Mouse (Mus musculus): ENCODE measurements around the gene C1ql4.

C1ql4 gene

GRCm38 (mm10) chr15:99087253-99088075 is at the start of gene C1ql4:
Gene C1ql4 (minus strand): TSS chr15:99087817.
- DNase-seq = peak in 1 of 2 experiments; percentile 55

- DNase-seq = no peak
Measured at GRCm38 (mm10) chr15:99129956-99130910, 42.6 kb upstream of the C1ql4 start.

- DNase-seq = no peak
Measured at GRCm38 (mm10) chr15:99129441-99129840, 41.8 kb upstream of the C1ql4 start.

GRCm38 (mm10) chr15:99127851-99128522 is 40.4 kb upstream of the C1ql4 start:
- no peak for DNase-seq

GRCm38 (mm10) chr15:99126816-99127365 is 39.3 kb upstream of the C1ql4 start:
- DNase-seq = no peak

GRCm38 (mm10) chr15:99126081-99126815 is 38.6 kb upstream of the C1ql4 start:
- peak; percentile 91 for DNase-seq

- DNase-seq = no peak
Measured at GRCm38 (mm10) chr15:99125711-99126080, 38.1 kb upstream of the C1ql4 start, which contains the start of gene Spats2. Gene Spats2 (plus strand): TSS chr15:99125916.

- DNase-seq = no peak
Measured at GRCm38 (mm10) chr15:99122642-99123041, 35.0 kb upstream of the C1ql4 start.

- no peak for DNase-seq
Measured at GRCm38 (mm10) chr15:99120814-99121213, 33.2 kb upstream of the C1ql4 start.

GRCm38 (mm10) chr15:99116539-99116938 is 28.9 kb upstream of the C1ql4 start:
- peak; percentile 31 to 42 for DNase-seq

GRCm38 (mm10) chr15:99115065-99115423 is 27.4 kb upstream of the C1ql4 start:
- DNase-seq = no peak

- DNase-seq = no peak
Measured at GRCm38 (mm10) chr15:99114312-99115064, 26.9 kb upstream of the C1ql4 start.

GRCm38 (mm10) chr15:99113396-99113975 is 25.9 kb upstream of the C1ql4 start:
- no peak for DNase-seq

- no peak for DNase-seq
Measured at GRCm38 (mm10) chr15:99112843-99113395, 25.3 kb upstream of the C1ql4 start.

- DNase-seq = no peak
Measured at GRCm38 (mm10) chr15:99111809-99112208, 24.2 kb upstream of the C1ql4 start.

- no peak for DNase-seq
Measured at GRCm38 (mm10) chr15:99111139-99111538, 23.5 kb upstream of the C1ql4 start.

- DNase-seq = no peak
Measured at GRCm38 (mm10) chr15:99107866-99108265, 20.2 kb upstream of the C1ql4 start.

- no peak for DNase-seq
Measured at GRCm38 (mm10) chr15:99105238-99105637, 17.6 kb upstream of the C1ql4 start.

GRCm38 (mm10) chr15:99099984-99100383 is 12.4 kb upstream of the C1ql4 start:
- DNase-seq = no peak

GRCm38 (mm10) chr15:99099139-99099556 is 11.5 kb upstream of the C1ql4 start:
- DNase-seq = peak; percentile 74 to 82

- no peak for DNase-seq
Measured at GRCm38 (mm10) chr15:99098493-99098861, 10.9 kb upstream of the C1ql4 start.
